Mouse (Mus musculus) forebrain, embryonic 14.5 days (tissue): ENCODE data around the gene Ugt1a7c. TPM values are rescaled to one million over a fixed set of nuclear protein-coding genes. Genes with fewer than 3 reads are reported as not detected.

Source experiments
- ATAC-seq: fragments of 200-750 bp; cut with Nextera tagmentation; 2 replicates; pipeline ENCODE4 v1.8.0; 2017; ENCODE audit warnings: mild to moderate bottlenecking, moderate library complexity
- DNase-seq: peaks from one replicate; pipeline ENCODE4 v3.0.0-alpha.2; 2015; ENCODE audit warnings: low spot score
- H3K27ac ChIP-seq: fragments of 300-500 bp; sonication (generic); 2 replicates; pipeline ENCODE4 v1.5.1; 2014; ENCODE audit warnings: low read depth, mild to moderate bottlenecking, control low read depth, low read length, moderate library complexity
- H3K27me3 ChIP-seq: fragments of 300-500 bp; sonication (generic); replicated peaks from 2 replicates; pipeline ENCODE4 v1.6.1; 2014; ENCODE audit warnings: low read length, control low read depth, mixed read lengths; ENCODE audit not compliant: control insufficient read depth, insufficient read depth
- H3K36me3 ChIP-seq: fragments of 300-500 bp; sonication (generic); 2 replicates; pipeline ENCODE4 v1.6.1; 2014; ENCODE audit warnings: low read length, control low read depth; ENCODE audit not compliant: control insufficient read depth, insufficient read depth
- H3K4me1 ChIP-seq: fragments of 300-500 bp; sonication (generic); 2 replicates; pipeline ENCODE4 v1.6.1; 2014; ENCODE audit warnings: antibody characterized with exemption, low read length, control low read depth; ENCODE audit not compliant: control insufficient read depth, insufficient read depth
- H3K4me2 ChIP-seq: fragments of 300-500 bp; sonication (generic); 2 replicates; pipeline ENCODE4 v1.6.1; 2014; ENCODE audit warnings: mild to moderate bottlenecking, control low read depth, low read length
- H3K4me3 ChIP-seq: fragments of 300-500 bp; sonication (generic); 2 replicates; pipeline ENCODE4 v1.5.1; 2014; ENCODE audit warnings: low read depth, low read length, control low read depth
- H3K9ac ChIP-seq: fragments of 300-500 bp; sonication (generic); 2 replicates; pipeline ENCODE4 v1.6.1; 2014; ENCODE audit warnings: mild to moderate bottlenecking, low read length, control low read depth, moderate library complexity
- H3K9me3 ChIP-seq: fragments of 300-500 bp; sonication (generic); replicated peaks from 2 replicates; pipeline ENCODE4 v1.6.1; 2016; ENCODE audit warnings: low read length, control low read depth, mixed read lengths; ENCODE audit not compliant: control insufficient read depth
- WGBS: fragments of 180-500 bp; shearing (Covaris S2); extraction: QIAGEN DNeasy Blood & Tissue Kit; methylation state at CpG from one replicate; pipeline ENCODE4 v1.1.7; 2014; 5-methylcytosine and 5-hydroxymethylcytosine counted together
- polyA plus RNA-seq: library from polyadenylated mRNA; unstranded; fragments of >200 nt; fragmentation: Nextera tagmentation; extraction: Ambion mirVana; gene quantifications from 2 replicates; pipeline ENCODE4 v1.2.1, GENCODE M21; 2014

Gene Ugt1a7c
- polyA plus RNA-seq, 1 experiment from 2014 or later = 0.36 TPM

DNA sequence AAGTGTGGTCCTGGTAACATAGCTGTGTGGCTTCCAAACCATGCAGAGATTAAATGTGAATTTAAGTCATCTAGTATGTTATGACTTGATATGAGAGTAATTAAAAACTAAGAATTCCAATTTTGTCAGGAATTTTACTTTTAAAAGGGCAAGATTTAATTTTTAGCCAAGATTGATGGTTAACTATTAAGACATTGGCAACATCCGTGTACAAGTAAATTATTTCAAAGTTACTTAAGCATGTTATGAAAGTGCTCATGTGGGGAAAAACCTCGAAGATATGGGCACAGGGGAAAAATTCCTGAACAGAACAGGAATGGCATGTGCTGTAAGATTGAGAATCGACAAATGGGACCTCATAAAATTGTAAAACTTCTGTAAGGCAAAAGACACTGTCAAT lies 102.6 kb downstream of the Ugt1a7c start:
- DNase-seq = no peak
- no peaks in the 10 kb centered on the region for H3K4me1 ChIP-seq
- H3K9me3 ChIP-seq = no peaks in the 10 kb centered on the region
- H3K4me3 ChIP-seq = no peak overlapping the region
- ATAC-seq = no peak
- H3K27me3 ChIP-seq = no peaks in the 10 kb centered on the region
- no peak overlapping the region for H3K27ac ChIP-seq
- H3K36me3 ChIP-seq = no peaks in the 10 kb centered on the region
- WGBS = 80% methylated on average over 3 of the region's 3 CpGs
- no peak overlapping the region for H3K9ac ChIP-seq
- no peak overlapping the region for H3K4me2 ChIP-seq

DNA sequence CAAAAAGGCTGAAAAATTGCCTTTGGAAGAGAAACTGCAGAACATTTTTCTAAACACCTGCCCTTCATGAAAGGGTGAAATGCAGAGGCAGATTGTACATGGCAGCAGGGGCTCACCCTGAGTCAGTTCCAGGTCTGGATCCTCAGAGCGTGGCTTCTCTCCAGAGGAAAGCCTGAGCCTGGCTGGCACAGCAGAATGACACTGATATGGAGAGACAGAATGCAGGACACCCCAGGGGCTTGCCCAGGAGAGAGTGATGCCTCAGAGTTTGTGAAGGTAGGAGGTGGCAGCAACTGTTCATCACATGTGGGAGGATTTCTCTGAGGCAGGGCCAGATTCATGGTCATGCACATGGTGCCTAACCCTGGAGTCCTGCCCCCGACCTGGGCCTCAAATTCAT lies 105.1 kb downstream of the Ugt1a7c start:
- WGBS = 86% methylated on average over 2 of the region's 2 CpGs
- no peak overlapping the region for H3K4me2 ChIP-seq
- DNase-seq = no peak

DNA sequence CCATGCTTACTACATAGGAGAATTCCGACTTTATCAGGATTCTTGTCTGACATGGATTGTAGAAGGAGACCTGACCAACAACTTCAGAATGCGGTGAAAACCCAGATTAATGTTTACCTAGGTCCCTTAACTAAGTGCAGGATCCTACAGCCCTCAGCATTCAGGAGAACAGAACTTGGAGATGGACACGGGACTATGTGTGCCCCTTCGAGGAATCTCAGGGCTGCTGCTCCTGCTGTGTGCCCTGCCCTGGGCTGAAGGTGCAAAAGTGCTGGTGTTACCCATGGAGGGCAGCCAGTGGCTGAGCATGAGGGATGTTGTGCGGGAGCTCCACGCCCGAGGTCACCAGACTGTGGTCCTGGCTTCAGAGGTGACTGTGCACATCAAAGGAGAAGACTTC lies 105.6 kb downstream of the Ugt1a7c start, which contains the start of gene Ugt1a2:
Gene Ugt1a2 (plus strand): TSS at position 146 of the 400 bp plus-strand sequence.
- no peaks in the 10 kb centered on the region for H3K27me3 ChIP-seq
- H3K36me3 ChIP-seq = no peaks in the 10 kb centered on the region
- H3K4me1 ChIP-seq = no peaks in the 10 kb centered on the region
- DNase-seq (no peak), ATAC-seq (no peak)
- no peak within 1 kb of the TSS for H3K4me2 ChIP-seq
- peaks cover 7% of the 10 kb centered on the region; the same call in 1 of the 2 replicates for H3K9me3 ChIP-seq
- H3K27ac ChIP-seq = no peak within 1 kb of the TSS
- no peak within 1 kb of the TSS for H3K9ac ChIP-seq
- H3K4me3 ChIP-seq = no peak within 1 kb of the TSS
- 85% methylated on average over 7 of the region's 7 CpGs for WGBS

More for the DNA sequence above, 105.1 kb downstream of the Ugt1a7c start:
- H3K36me3 ChIP-seq = no peaks in the 10 kb centered on the region
- H3K4me3 ChIP-seq = no peak overlapping the region
- H3K9ac ChIP-seq = no peak overlapping the region
- no peaks in the 10 kb centered on the region for H3K4me1 ChIP-seq
- H3K9me3 ChIP-seq = peaks cover 7% of the 10 kb centered on the region; the same call in 1 of the 2 replicates
- no peaks in the 10 kb centered on the region for H3K27me3 ChIP-seq
- ATAC-seq = no peak
- H3K27ac ChIP-seq = no peak overlapping the region

DNA sequence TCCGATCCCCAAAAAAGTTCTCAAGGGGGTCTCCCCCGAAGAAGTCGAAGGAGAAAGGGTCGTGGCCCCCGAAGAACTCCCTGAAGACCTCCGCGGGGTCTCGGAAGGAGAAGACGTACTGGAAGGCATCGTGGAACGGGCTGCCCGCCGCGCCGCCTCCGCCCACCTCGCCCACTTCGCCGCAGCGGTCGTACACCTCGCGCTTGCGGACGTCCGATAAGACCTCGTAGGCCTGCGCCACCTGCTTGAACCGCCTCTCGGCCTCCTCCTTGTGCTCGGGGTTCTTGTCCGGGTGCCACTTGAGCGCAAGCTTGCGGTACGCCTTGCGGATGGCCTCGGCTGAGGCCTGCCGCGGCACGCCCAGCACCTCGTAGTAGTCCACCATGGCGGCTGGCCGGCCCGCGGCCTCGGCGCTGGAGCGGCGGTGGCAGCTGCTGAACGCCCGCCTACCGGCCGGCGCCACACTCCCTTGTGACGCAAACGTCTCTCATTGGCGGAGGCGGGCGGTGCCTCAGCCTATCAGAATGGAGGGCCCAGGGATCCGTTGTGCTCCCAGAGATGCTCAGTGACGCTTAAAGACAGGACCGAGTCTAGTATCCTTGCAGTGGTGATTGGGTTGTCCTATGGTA lies 110.5 kb downstream of the Ugt1a7c start, which contains the start of gene Dnajb3:
Gene Dnajb3 (minus strand): TSS at position 489 of the 629 bp plus-strand sequence.
- H3K9me3 ChIP-seq = peaks cover 9% of the 10 kb centered on the region; the same call in 1 of the 2 replicates
- H3K9ac ChIP-seq = peak within 1 kb of the TSS; percentile 70
- peak; percentile 100 for ATAC-seq
- H3K36me3 ChIP-seq = no peaks in the 10 kb centered on the region
- peak within 1 kb of the TSS; percentile 59 for H3K4me2 ChIP-seq
- peak within 1 kb of the TSS; percentile 10; the same call in 1 of the 2 replicates for H3K27ac ChIP-seq
- WGBS = 7% methylated on average over 62 of the region's 62 CpGs
- H3K4me1 ChIP-seq = no peaks in the 10 kb centered on the region
- H3K27me3 ChIP-seq = no peaks in the 10 kb centered on the region
- peak within 1 kb of the TSS; percentile 35 for H3K4me3 ChIP-seq
- DNase-seq = peak; percentile 95

DNA sequence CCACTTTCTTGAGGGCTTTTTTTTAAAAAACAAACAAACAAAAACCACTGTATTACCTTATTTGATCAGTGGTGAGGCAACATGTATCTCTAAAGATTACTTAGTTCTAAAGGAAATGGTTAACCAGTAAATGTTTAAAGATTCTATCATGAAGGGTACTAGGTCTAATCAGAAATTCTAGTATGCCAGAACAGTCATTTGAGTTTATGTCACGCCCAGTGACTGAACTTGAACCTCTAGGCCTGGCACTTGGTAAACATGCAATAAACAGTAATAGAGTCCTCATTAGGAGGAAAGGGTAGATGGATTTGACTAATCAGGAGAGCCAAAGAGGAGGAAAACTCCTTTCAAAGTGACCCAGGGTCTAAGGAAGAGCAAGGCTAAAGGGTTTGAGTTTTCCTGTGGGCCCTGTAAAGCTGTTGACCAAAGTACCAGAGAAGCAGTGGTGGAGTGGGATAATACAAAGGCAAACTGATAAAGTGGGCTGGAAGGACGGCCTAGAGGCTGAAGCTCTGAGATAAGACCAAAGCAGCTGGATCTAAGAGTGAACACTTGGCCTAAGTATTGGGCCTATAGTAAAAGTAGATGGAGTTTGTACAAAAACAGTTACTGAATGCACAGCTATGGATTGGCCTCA lies 112.1 kb downstream of the Ugt1a7c start:
- ATAC-seq = no peak
- Histone ChIP-seq H3K4me3 (no peak overlapping the region), H3K9ac (no peak overlapping the region), H3K9me3 (peaks cover 16% of the 10 kb centered on the region), H3K4me2 (no peak overlapping the region), H3K36me3 (no peaks in the 10 kb centered on the region), H3K27me3 (no peaks in the 10 kb centered on the region), H3K27ac (no peak overlapping the region), H3K4me1 (no peaks in the 10 kb centered on the region)
- WGBS = 89% methylated on average over 2 of the region's 2 CpGs
- no peak for DNase-seq

DNA sequence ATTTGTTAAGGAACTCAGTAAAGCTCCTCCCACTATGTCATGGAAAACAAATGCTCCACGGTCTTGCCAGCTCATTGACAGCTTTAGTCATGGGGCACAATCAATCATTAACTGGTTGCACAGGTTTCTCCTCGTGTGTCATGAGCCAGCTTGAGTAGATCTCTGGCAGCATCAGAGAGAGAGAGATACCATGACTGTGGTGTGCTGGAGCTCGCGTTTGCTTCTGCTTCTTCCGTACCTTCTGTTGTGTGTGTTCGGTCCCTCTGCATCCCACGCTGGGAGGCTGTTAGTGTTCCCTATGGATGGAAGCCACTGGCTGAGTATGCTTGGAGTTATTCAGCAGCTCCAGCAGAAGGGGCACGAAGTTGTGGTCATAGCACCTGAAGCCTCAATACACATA lies 117.0 kb downstream of the Ugt1a7c start, which contains the start of gene Ugt1a1:
Gene Ugt1a1 (plus strand): TSS at position 148 of the 400 bp plus-strand sequence.
- no peak within 1 kb of the TSS for H3K9ac ChIP-seq
- no peak for ATAC-seq
- DNase-seq = peak; percentile 10
- no peaks in the 10 kb centered on the region for H3K36me3 ChIP-seq
- H3K27me3 ChIP-seq = no peaks in the 10 kb centered on the region
- H3K27ac ChIP-seq = no peak within 1 kb of the TSS
- WGBS = 68% methylated on average over 8 of the region's 8 CpGs
- peaks cover 51% of the 10 kb centered on the region for H3K9me3 ChIP-seq
- no peaks in the 10 kb centered on the region for H3K4me1 ChIP-seq
- no peak within 1 kb of the TSS for H3K4me2 ChIP-seq
- H3K4me3 ChIP-seq = no peak within 1 kb of the TSS

DNA sequence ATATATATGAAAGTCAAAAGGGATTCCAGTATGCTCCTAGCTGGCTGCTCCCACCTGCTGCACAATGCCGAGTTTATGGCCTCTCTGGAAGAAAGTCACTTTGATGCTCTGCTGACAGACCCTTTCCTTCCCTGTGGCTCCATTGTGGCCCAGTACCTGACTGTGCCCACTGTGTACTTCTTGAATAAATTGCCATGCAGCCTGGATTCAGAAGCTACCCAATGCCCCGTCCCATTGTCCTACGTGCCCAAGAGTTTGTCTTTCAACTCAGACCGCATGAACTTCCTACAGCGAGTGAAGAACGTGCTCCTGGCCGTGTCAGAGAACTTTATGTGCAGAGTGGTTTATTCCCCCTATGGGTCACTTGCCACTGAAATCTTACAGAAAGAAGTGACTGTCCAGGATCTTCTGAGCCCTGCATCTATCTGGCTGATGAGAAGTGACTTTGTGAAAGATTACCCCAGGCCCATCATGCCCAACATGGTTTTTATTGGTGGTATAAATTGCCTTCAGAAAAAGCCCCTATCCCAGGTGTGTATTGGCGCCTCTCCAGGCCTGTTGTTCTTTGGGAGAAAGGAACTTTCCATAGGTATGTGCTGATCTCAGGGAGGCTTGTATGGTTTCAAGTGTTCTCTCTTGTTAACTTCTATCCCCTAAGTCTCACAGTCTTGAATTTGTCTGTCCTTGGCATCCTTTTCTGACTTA lies 117.6 kb downstream of the Ugt1a7c start:
- no peak overlapping the region for H3K27ac ChIP-seq
- ATAC-seq = peak; percentile 42
- WGBS = 64% methylated on average over 8 of the region's 8 CpGs
- no peaks in the 10 kb centered on the region for H3K4me1 ChIP-seq
- peak; percentile 2 for DNase-seq
- H3K4me3 ChIP-seq = no peak overlapping the region
- no peaks in the 10 kb centered on the region for H3K27me3 ChIP-seq
- no peak overlapping the region for H3K4me2 ChIP-seq
- no peaks in the 10 kb centered on the region for H3K36me3 ChIP-seq
- H3K9me3 ChIP-seq = peaks cover 51% of the 10 kb centered on the region
- H3K9ac ChIP-seq = no peak overlapping the region

DNA sequence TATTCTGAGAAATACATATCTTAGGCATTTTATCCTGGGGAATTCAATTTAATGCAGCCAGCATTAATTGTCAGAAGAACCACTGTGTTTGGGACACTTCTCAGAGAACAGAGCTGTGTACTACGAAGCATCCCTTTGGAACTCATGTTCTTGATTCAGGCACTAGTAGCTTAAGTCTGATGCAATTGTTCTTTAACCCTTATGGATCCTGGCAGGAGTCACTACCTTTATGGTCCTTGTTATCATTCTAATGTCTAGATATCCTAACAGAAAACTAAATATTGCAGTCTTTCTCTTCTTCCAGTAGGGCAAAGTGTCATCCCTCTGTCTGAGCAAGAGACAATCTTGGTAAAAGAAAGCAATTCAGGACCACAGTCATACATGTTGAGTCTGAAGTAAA lies 118.2 kb downstream of the Ugt1a7c start:
- Histone ChIP-seq H3K4me2 (no peak overlapping the region), H3K27ac (no peak overlapping the region), H3K9ac (no peak overlapping the region), H3K27me3 (no peaks in the 10 kb centered on the region), H3K36me3 (no peaks in the 10 kb centered on the region), H3K9me3 (peaks cover 51% of the 10 kb centered on the region), H3K4me1 (no peaks in the 10 kb centered on the region), H3K4me3 (no peak overlapping the region)
- DNase-seq (peak; percentile 10), ATAC-seq (no peak)
- 77% methylated on average over 1 of the region's 1 CpGs for WGBS
